Mouse (Mus musculus) cerebellum, adult 2 months (tissue): ENCODE results near the gene Kcnip2. TPM values are rescaled to one million over a fixed set of nuclear protein-coding genes. Genes with fewer than 3 reads are reported as not detected.

Source experiments
- DNase-seq, 2 experiments: peaks; one replicate each; pipeline ENCODE4 v3.0.0; 2021
- H3K27ac ChIP-seq: fragments of 200-500 bp; 2 replicates; pipeline ENCODE4 v1.5.1; 2012; ENCODE audit warnings: low read length, control low read depth, inconsistent platforms; ENCODE audit not compliant: insufficient read depth
- H3K27me3 ChIP-seq: fragments of 200-500 bp; 2 replicates; pipeline ENCODE4 v1.6.1; 2012; ENCODE audit warnings: inconsistent platforms, mild to moderate bottlenecking, low read length, moderate library complexity; ENCODE audit not compliant: control insufficient read depth, insufficient read depth
- H3K4me1 ChIP-seq: fragments of 200-500 bp; 2 replicates; pipeline ENCODE4 v1.6.1; 2011; ENCODE audit warnings: low read length; ENCODE audit not compliant: control insufficient read depth, insufficient read depth
- H3K4me3 ChIP-seq: fragments of 200-500 bp; replicated peaks from 2 replicates; pipeline ENCODE3; 2011; ENCODE audit warnings: mild to moderate bottlenecking, low read depth, low read length, control low read depth; ENCODE audit not compliant: insufficient read depth
- CTCF ChIP-seq: fragments of 200-500 bp; IDR thresholded peaks from 2 replicates; pipeline ENCODE4 v1.5.1; 2011; ENCODE audit warnings: low read depth, mild to moderate bottlenecking, control low read depth, low read length, moderate library complexity, borderline replicate concordance; ENCODE audit not compliant: insufficient read depth
- POLR2A ChIP-seq: fragments of 200-500 bp; IDR thresholded peaks from 2 replicates; pipeline ENCODE4 v1.6.1; 2011; ENCODE audit warnings: low read length, control low read depth, borderline replicate concordance; ENCODE audit not compliant: insufficient read depth
- WGBS: fragments of 180-500 bp; shearing (Covaris S2); methylation state at CpG from one replicate; pipeline ENCODE4 v1.1.7; 2018; 5-methylcytosine and 5-hydroxymethylcytosine counted together
- polyA plus RNA-seq: library from polyadenylated mRNA; depleted of rRNA; stranded (reverse); fragments of >200 nt; gene quantifications from 2 replicates; pipeline ENCODE4 v1.2.3, GENCODE M21; 2012

Gene Kcnip2
- polyA plus RNA-seq, 1 experiment = 10.8 TPM

DNA sequence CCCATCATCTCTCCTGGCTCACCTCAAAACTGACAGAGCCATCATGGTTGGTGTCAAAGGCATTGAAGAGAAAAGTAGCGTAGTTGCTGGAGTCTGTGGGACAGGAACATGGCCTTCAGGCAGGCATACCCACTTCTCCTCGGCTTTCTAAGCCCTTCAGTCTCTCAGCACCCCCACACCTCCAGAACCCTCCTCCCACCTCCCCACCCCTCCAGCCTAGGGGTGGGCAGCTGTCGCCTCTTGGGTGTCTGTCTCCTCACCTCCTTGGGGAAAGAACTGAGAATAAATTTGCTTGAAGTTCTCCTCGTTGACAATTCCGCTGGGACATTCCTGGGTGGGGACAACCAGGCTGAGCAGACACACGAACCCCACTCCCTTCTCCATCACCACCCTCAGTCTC lies 21.1 kb downstream of the Kcnip2 start:
- H3K27me3 ChIP-seq = no peaks in the 10 kb centered on the region
- H3K4me1 ChIP-seq = peaks cover 4% of the 10 kb centered on the region; the same call in 1 of the 2 replicates
- no peak overlapping the region for H3K4me3 ChIP-seq
- 60% methylated on average over 6 of the region's 6 CpGs for WGBS
- TF ChIP-seq POLR2A (no peak), CTCF (no peak)
- no peak overlapping the region for H3K27ac ChIP-seq
- DNase-seq = no peak

DNA sequence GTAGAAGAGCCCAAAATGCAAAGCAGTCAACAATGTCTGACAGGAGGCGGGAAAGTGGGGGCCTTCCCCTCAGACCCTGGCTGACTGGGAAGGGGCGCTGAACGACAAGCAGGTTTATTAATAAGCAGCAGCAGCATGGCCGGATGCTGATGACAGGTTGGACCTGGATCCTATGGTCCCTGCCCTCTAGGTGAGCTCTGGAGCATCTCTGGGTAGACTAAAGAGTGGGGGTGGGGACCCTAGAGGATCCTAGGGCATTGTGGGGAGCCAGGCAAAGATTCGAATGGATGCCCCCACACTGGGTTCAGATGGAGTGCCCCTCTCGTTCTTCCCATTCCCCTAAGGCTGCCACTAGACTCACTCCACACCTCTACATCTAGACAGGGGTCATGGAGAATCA lies 23.5 kb downstream of the Kcnip2 start:
- no peak for TF ChIP-seq CTCF
- no peak for TF ChIP-seq POLR2A
- WGBS = 79% methylated on average over 6 of the region's 6 CpGs

DNA sequence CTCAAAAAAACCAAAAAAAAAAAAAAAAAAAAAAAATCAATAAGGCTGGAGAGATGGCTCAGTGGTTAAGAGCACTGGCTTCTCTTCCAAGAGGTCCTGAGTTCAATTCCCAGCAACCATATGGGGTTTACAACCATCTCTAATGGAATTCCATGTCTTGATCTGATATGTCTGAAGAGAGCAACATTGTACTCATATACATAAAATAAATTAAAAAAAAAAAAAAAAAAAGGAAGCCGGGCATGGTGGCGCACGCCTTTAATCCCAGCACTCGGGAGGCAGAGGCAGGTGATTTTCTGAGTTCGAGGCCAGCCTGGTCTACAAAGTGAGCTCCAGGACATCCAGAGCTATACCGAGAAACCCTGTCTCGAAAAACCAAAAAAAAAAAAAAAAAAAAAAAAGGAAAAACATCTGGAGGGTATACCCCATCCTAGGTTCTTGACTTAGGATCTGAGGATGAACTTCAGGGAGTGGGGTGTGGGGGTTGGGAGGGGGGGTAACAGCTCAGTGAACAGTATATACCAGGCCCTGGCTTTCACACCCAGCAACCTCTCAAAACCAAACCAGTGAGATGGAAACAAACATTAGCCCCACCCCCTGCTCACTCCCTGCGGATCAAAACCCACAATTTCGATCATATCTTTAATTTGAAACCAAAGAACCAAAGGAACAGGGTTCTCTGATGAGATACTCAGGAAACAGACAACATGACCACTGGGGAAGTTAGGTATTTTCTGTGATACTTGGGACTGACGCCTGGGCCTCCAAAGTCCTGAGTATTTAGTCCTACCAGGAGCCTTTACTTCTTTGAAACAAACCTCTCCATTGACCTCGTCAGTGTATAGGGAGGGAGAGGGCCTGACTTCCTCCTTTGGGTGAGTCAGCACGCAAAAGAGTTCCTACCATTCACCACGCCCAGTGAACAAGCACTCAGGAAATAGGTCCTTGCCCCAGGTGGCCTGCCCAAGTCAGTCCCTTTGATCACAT lies 25.7 kb downstream of the Kcnip2 start:
- Histone ChIP-seq H3K27ac (no peak overlapping the region), H3K27me3 (no peaks in the 10 kb centered on the region), H3K4me3 (no peak overlapping the region), H3K4me1 (no peaks in the 10 kb centered on the region)
- 84% methylated on average over 13 of the region's 13 CpGs for WGBS
- TF ChIP-seq POLR2A (no peak), CTCF (no peak)
- DNase-seq = no peak

More for the DNA sequence above, 23.5 kb downstream of the Kcnip2 start:
- DNase-seq = no peak
- Histone ChIP-seq H3K27ac (no peak overlapping the region), H3K4me1 (peaks cover 4% of the 10 kb centered on the region; the same call in 1 of the 2 replicates), H3K4me3 (no peak overlapping the region), H3K27me3 (no peaks in the 10 kb centered on the region)

DNA sequence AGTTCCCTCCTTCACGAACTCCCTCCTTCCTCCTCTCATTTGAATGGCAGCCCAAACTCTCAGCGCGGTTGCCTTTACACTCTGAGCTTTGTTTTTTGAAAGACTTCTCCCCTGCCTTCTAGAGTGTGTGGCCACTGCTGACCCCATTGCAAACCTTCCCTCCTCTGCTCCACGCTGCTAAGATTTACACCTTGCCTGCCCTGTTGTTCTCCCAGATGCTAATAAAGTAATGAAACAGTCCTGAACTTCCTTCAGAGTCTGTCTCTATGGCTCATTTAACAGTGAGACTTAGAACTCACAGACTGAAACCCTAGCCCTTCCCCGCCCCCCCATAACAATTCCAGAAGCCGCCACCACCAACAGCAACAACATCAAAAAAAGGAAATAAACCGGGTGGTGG lies 26.5 kb downstream of the Kcnip2 start:
- TF ChIP-seq POLR2A (no peak), CTCF (no peak)
- WGBS = 76% methylated on average over 7 of the region's 7 CpGs
- DNase-seq = no peak
- Histone ChIP-seq H3K27ac (no peak overlapping the region), H3K27me3 (no peaks in the 10 kb centered on the region), H3K4me3 (no peak overlapping the region), H3K4me1 (no peaks in the 10 kb centered on the region)

DNA sequence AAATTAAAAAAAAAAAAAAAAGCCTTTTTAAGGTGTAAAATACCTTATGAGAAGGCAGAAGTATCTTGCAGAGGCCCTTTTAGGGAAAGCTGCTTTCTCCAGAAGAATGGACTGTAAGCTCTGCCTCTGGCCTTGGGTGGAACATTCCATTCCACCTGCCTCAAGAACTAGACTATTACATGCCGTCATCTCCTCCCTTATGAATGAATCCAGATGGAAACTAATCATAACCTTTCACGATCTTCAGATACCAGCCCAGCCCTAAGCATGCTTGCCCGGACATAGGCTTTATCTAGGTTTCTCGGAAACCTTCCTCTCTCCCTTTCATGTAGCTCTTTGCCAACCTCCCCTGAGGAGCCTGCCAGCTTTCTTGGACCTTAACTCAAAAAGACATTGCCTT lies 27.5 kb downstream of the Kcnip2 start:
- no peaks in the 10 kb centered on the region for H3K27me3 ChIP-seq
- no peak overlapping the region for H3K4me3 ChIP-seq
- H3K27ac ChIP-seq = no peak overlapping the region
- TF ChIP-seq CTCF = no peak
- no peak for TF ChIP-seq POLR2A
- 76% methylated on average over 4 of the region's 4 CpGs for WGBS
- DNase-seq = no peak
- H3K4me1 ChIP-seq = no peaks in the 10 kb centered on the region

DNA sequence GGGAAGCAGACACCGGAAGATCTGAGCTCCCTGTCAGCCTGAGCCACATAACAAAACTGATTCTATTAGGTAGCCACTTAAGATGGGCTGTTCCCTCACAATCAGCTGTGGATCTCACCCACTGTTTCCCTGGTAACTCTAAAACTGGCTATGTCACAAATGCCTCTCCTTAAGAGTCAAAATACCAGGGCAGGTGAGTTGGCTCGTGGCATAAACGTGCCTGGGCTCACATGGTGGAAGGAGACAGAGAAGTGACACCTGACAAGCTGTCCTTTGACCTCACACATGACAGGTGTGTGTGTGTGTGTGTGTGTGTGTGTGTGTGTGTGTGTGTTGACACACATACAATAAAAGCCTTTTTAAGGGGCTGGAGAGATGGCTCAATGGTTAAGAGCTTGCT lies 28.4 kb downstream of the Kcnip2 start:
- no peak overlapping the region for H3K27ac ChIP-seq
- no peak overlapping the region for H3K4me3 ChIP-seq
- 80% methylated on average over 3 of the region's 3 CpGs for WGBS
- H3K4me1 ChIP-seq = no peaks in the 10 kb centered on the region
- TF ChIP-seq POLR2A = no peak
- TF ChIP-seq CTCF = no peak
- H3K27me3 ChIP-seq = no peaks in the 10 kb centered on the region
- no peak for DNase-seq

DNA sequence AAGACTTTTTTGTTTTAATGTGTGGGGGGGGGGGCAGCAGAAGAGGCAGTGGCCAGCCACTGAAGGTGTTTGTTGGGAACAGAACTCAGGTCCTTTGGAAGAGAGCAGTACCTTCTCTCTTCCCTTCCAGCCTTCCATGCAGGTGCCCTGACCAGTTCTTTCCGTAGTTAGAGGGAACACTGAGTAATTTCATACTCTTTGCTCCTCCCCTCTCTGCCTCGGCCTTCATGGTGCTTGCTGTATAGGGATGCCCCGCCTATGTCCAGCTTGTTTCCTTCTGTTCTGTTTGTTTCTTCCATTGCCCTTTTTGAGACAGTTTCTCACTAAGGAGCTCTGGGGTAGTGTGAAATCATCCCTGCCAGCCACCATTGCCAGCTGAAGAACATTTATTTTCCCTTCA lies 30.4 kb downstream of the Kcnip2 start:
- H3K4me1 ChIP-seq = peaks cover 2% of the 10 kb centered on the region; the same call in 1 of the 2 replicates
- H3K27me3 ChIP-seq = no peaks in the 10 kb centered on the region
- WGBS = 54% methylated on average over 3 of the region's 3 CpGs
- TF ChIP-seq POLR2A = no peak
- no peak for TF ChIP-seq CTCF
- no peak overlapping the region for H3K27ac ChIP-seq
- no peak for DNase-seq
- no peak overlapping the region for H3K4me3 ChIP-seq
